Mouse (Mus musculus) lung, postnatal 0 days (tissue): ENCODE measurements around the gene 1700012B09Rik.

Source experiments
- CTCF ChIP-seq: IDR thresholded peaks from 2 replicates; pipeline ENCODE4 v1.5.1; 2016; ENCODE audit warnings: antibody characterized with exemption, mild to moderate bottlenecking
- EP300 ChIP-seq: IDR thresholded peaks from 2 replicates; pipeline ENCODE4 v1.6.1; 2016; ENCODE audit warnings: antibody characterized with exemption, mild to moderate bottlenecking, control low read depth

DNA sequence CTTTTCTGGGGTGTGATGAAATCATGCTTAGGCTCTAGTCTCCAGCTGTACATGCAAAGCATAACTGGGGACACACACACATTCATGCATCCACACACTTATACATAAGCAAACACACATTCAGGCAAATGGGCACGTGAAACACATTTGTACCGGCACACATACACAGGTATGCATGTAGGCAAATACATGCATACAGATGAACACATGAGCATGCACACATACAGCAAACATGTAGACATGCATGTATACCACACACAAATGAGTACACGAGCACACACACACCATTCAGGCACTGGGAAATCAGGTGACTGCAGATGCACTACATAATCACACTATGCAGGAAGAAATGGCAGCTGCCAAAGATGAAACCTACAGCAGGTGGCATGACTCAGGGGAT, 59.9 kb downstream of the 1700012B09Rik start:
- TF ChIP-seq EP300 (no peak), CTCF (no peak)
